Mouse (Mus musculus): ENCODE data around the gene Phlpp1. TPM values are rescaled to one million over a fixed set of nuclear protein-coding genes. Genes with fewer than 3 reads are reported as not detected.

The Phlpp1 gene
- polyA plus RNA-seq, 1 experiment from 2014 or later = 4.4 TPM

DNA sequence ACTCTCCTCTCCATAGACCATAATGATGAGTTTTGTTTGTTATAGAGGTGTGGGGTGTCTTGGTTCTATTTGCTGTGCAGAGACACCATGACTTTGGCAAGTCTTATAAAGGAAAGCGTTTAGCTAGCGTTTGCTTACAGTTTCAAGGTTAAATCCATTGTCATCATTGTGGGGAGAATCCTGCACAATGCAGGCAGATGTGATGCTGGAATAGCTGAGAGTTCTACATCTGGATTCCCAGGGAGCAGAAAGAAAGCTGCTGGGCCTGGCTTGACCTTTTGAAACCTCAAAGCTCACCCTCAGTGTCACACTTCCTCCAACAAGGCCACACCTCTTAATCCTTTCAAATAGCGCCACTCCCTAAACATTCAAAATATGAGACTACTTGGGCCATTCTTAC is 7.4 kb upstream of the Phlpp1 start:
- WGBS = 83% methylated on average over 3 of the region's 3 CpGs
- Histone ChIP-seq H3K27me3 (replicated peaks) (no peaks in the 10 kb centered on the region), H3K27ac (ENCODE audit: poor library complexity, severe bottlenecking) (no peak overlapping the region), H3K4me1 (replicated peaks) (no peaks in the 10 kb centered on the region), H3K36me3 (no peaks in the 10 kb centered on the region), H3K9me3 (replicated peaks) (no peaks in the 10 kb centered on the region), H3K4me2 (no peak overlapping the region), H3K9ac (no peak overlapping the region), H3K4me3 (no peak overlapping the region)
- ATAC-seq (ENCODE audit: insufficient number of reproducible peaks, low FRiP score) = no peak

- Histone ChIP-seq H3K27ac (ENCODE audit: poor library complexity, severe bottlenecking) (no peak overlapping the region), H3K9ac (no peak overlapping the region), H3K9me3 (replicated peaks) (no peaks in the 10 kb centered on the region), H3K4me2 (no peak overlapping the region), H3K36me3 (no peaks in the 10 kb centered on the region), H3K4me1 (replicated peaks) (no peaks in the 10 kb centered on the region), H3K4me3 (no peak overlapping the region), H3K27me3 (replicated peaks) (no peaks in the 10 kb centered on the region)
- ATAC-seq (ENCODE audit: insufficient number of reproducible peaks, low FRiP score) = no peak
- 59% methylated on average over 4 of the region's 4 CpGs for WGBS
These were observed 3.6 kb upstream of the Phlpp1 start for GRCm38 (mm10) chr1:106168001-106168400.

DNA sequence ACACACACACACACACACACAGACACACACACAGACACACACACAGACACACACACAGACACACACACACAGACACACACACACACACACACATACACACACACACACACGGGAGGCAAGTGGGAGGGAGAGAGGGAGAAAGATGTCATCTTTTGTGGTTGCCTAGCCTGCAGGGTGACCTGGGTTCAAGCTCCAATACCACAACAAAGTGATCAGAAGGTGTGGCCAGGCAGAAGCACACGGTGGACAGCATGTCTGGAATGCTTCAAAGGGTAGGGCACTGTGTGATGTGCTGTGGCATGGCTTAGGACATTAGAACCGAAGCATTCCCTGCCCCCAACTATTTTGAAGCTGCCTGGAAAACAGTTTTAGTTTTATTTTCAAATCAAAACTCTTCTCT is 2.8 kb upstream of the Phlpp1 start:
- Histone ChIP-seq H3K27me3 (replicated peaks) (no peaks in the 10 kb centered on the region), H3K36me3 (no peaks in the 10 kb centered on the region), H3K4me2 (no peak overlapping the region), H3K9me3 (replicated peaks) (no peaks in the 10 kb centered on the region), H3K9ac (no peak overlapping the region), H3K4me3 (no peak overlapping the region), H3K4me1 (replicated peaks) (no peaks in the 10 kb centered on the region), H3K27ac (ENCODE audit: poor library complexity, severe bottlenecking) (no peak overlapping the region)
- no peak for ATAC-seq (ENCODE audit: insufficient number of reproducible peaks, low FRiP score)
- WGBS = 38% methylated on average over 3 of the region's 3 CpGs

GRCm38 (mm10) chr1:106169741-106170265 is 1.7 kb upstream of the Phlpp1 start:
- no peak overlapping the region for H3K4me2 ChIP-seq
- no peaks in the 10 kb centered on the region for H3K9me3 ChIP-seq (replicated peaks)
- H3K4me3 ChIP-seq = no peak overlapping the region
- WGBS = 78% methylated on average over 5 of the region's 5 CpGs
- no peak overlapping the region for H3K9ac ChIP-seq
- ATAC-seq (ENCODE audit: insufficient number of reproducible peaks, low FRiP score) = no peak
- no peaks in the 10 kb centered on the region for H3K4me1 ChIP-seq (replicated peaks)
- no peaks in the 10 kb centered on the region for H3K27me3 ChIP-seq (replicated peaks)
- no peak overlapping the region for H3K27ac ChIP-seq (ENCODE audit: poor library complexity, severe bottlenecking)
- H3K36me3 ChIP-seq = no peaks in the 10 kb centered on the region

- peak overlapping the region; percentile 65 for H3K4me2 ChIP-seq
- H3K9me3 ChIP-seq (replicated peaks) = no peaks in the 10 kb centered on the region
- peak; percentile 1; the same call in 1 of the 2 replicates for ATAC-seq (ENCODE audit: insufficient number of reproducible peaks, low FRiP score)
- WGBS = under 1% methylated on average over 74 of the region's 77 CpGs
- H3K4me3 ChIP-seq = peak overlapping the region; percentile 94
- H3K4me1 ChIP-seq (replicated peaks) = 0 out of 2 replicates have a peak, but pooled peaks cover 2% of the 10 kb centered on the region
- no peaks in the 10 kb centered on the region for H3K27me3 ChIP-seq (replicated peaks)
- peak overlapping the region; percentile 98 for H3K9ac ChIP-seq
- peak overlapping the region; percentile 94 for H3K27ac ChIP-seq (ENCODE audit: poor library complexity, severe bottlenecking)
- no peaks in the 10 kb centered on the region for H3K36me3 ChIP-seq
These were observed 864 bp downstream of the Phlpp1 start for GRCm38 (mm10) chr1:106172301-106172930.

GRCm38 (mm10) chr1:106172931-106173371 is 1.4 kb downstream of the Phlpp1 start:
- no peaks in the 10 kb centered on the region for H3K9me3 ChIP-seq (replicated peaks)
- no peak for ATAC-seq (ENCODE audit: insufficient number of reproducible peaks, low FRiP score)
- H3K36me3 ChIP-seq = no peaks in the 10 kb centered on the region
- no peaks in the 10 kb centered on the region for H3K27me3 ChIP-seq (replicated peaks)
- peak overlapping the region; percentile 65 for H3K4me2 ChIP-seq
- under 1% methylated on average over 47 of the region's 47 CpGs for WGBS
- H3K27ac ChIP-seq (ENCODE audit: poor library complexity, severe bottlenecking) = peak overlapping the region; percentile 94
- H3K4me3 ChIP-seq = peak overlapping the region; percentile 94
- H3K4me1 ChIP-seq (replicated peaks) = peaks cover 6% of the 10 kb centered on the region
- H3K9ac ChIP-seq = peak overlapping the region; percentile 98

DNA sequence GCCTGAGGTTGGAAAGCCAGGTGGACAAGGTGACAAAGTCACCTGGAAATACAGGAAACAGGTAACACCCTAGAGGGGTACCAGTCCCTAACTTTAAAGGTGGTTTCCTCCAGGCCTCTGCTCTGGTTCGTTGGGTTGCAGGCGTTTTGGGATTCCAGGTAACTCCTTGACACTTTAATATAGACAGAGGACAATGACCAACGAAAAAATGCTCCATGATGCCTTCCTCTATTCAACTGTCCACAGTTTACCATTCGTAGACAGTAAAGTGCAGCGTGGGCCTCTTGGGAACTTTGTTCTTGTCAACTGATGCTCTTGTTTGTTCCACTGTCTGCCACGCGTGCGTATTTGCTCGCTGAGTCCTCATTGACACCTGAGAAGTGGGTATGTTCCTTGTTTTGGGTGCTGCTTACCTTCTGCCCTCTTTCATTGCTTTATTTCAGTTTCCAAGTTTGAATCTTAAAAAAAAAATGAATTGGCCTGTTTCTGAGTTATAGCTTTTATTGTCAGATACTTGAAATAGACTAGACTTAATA is 2.1 kb downstream of the Phlpp1 start:
- Histone ChIP-seq H3K27ac (ENCODE audit: poor library complexity, severe bottlenecking) (no peak overlapping the region; the same call in 1 of the 2 replicates), H3K27me3 (replicated peaks) (no peaks in the 10 kb centered on the region), H3K9me3 (replicated peaks) (no peaks in the 10 kb centered on the region), H3K4me3 (peak overlapping the region; percentile 94), H3K4me2 (peak overlapping the region; percentile 65), H3K4me1 (replicated peaks) (peaks cover 12% of the 10 kb centered on the region), H3K9ac (peak overlapping the region; percentile 98), H3K36me3 (no peaks in the 10 kb centered on the region)
- 34% methylated on average over 9 of the region's 9 CpGs for WGBS
- ATAC-seq (ENCODE audit: insufficient number of reproducible peaks, low FRiP score) = no peak

- peak overlapping the region; percentile 54 for H3K4me2 ChIP-seq
- no peak overlapping the region for H3K27ac ChIP-seq (ENCODE audit: poor library complexity, severe bottlenecking)
- no peaks in the 10 kb centered on the region for H3K9me3 ChIP-seq (replicated peaks)
- H3K4me3 ChIP-seq = peak overlapping the region; percentile 29; the same call in 1 of the 2 replicates
- no peaks in the 10 kb centered on the region for H3K27me3 ChIP-seq (replicated peaks)
- no peak overlapping the region for H3K9ac ChIP-seq
- no peaks in the 10 kb centered on the region for H3K36me3 ChIP-seq
- no peak for ATAC-seq (ENCODE audit: insufficient number of reproducible peaks, low FRiP score)
- peaks cover 12% of the 10 kb centered on the region for H3K4me1 ChIP-seq (replicated peaks)
These were observed 3.0 kb downstream of the Phlpp1 start for GRCm38 (mm10) chr1:106174598-106174997.

GRCm38 (mm10) chr1:106175360-106175759 is 3.8 kb downstream of the Phlpp1 start:
- no peak for ATAC-seq (ENCODE audit: insufficient number of reproducible peaks, low FRiP score)
- Histone ChIP-seq H3K9me3 (replicated peaks) (no peaks in the 10 kb centered on the region), H3K9ac (no peak overlapping the region), H3K4me1 (replicated peaks) (peaks cover 12% of the 10 kb centered on the region), H3K4me2 (peak overlapping the region; percentile 56), H3K4me3 (peak overlapping the region; percentile 29), H3K36me3 (no peaks in the 10 kb centered on the region), H3K27me3 (replicated peaks) (no peaks in the 10 kb centered on the region), H3K27ac (ENCODE audit: poor library complexity, severe bottlenecking) (no peak overlapping the region)
- WGBS = 48% methylated on average over 3 of the region's 3 CpGs

DNA sequence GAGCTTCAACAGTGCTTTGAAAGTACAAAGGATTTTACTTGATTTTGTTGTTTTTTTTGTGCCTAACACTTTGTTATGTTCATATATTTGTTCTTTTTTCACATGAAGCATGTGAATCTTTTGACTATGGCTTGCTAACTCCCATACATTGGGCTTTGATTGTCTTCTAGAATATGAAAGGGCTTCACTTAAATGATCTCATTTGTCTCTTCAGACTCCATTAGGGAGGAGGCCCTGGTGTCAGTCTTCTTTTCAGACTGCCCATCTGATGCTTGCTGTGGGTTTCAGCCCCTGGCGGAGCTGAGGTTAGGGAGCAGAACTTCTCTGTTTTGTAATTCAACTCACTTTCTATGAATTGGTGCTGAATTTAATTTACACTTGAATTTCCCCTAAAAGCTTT is 5.2 kb downstream of the Phlpp1 start:
- Histone ChIP-seq H3K4me3 (no peak overlapping the region), H3K4me1 (replicated peaks) (peaks cover 16% of the 10 kb centered on the region), H3K4me2 (0 out of 2 replicates have a peak overlapping the region, but pooled peaks have one; percentile 16)

GRCm38 (mm10) chr1:106177868-106178790 is 6.6 kb downstream of the Phlpp1 start:
- no peak for ATAC-seq (ENCODE audit: insufficient number of reproducible peaks, low FRiP score)
- Histone ChIP-seq H3K27me3 (replicated peaks) (no peaks in the 10 kb centered on the region), H3K4me1 (replicated peaks) (peaks cover 16% of the 10 kb centered on the region), H3K4me3 (no peak overlapping the region), H3K36me3 (no peaks in the 10 kb centered on the region), H3K9me3 (replicated peaks) (no peaks in the 10 kb centered on the region), H3K27ac (ENCODE audit: poor library complexity, severe bottlenecking) (0 out of 2 replicates have a peak overlapping the region, but pooled peaks have one; percentile 25), H3K4me2 (no peak overlapping the region), H3K9ac (no peak overlapping the region)
- 75% methylated on average over 8 of the region's 8 CpGs for WGBS

More for the DNA sequence above, 5.2 kb downstream of the Phlpp1 start:
- H3K9ac ChIP-seq = no peak overlapping the region
- no peak for ATAC-seq (ENCODE audit: insufficient number of reproducible peaks, low FRiP score)
- H3K27me3 ChIP-seq (replicated peaks) = no peaks in the 10 kb centered on the region
- no peaks in the 10 kb centered on the region for H3K9me3 ChIP-seq (replicated peaks)
- no peak overlapping the region for H3K27ac ChIP-seq (ENCODE audit: poor library complexity, severe bottlenecking)
- whole genome bisulfite sequencing = 45% methylated on average over 1 of the region's 1 CpGs
- no peaks in the 10 kb centered on the region for H3K36me3 ChIP-seq

All from heart, embryonic 12.5 days (tissue).